Mouse (Mus musculus): ENCODE results near the gene Krtap7-1. TPM values are rescaled to one million over a fixed set of nuclear protein-coding genes. Genes with fewer than 3 reads are reported as not detected.

Gene Krtap7-1
- total RNA-seq (2021): not detected
- long read RNA-seq, experiment 1: 0 reads
- long read RNA-seq, experiment 2: 0 reads

- no peak for DNase-seq (ENCODE audit: low spot score in 2 of 2)
Measured at GRCm38 (mm10) chr16:89508223-89508622, at the start of gene Krtap7-1. TSS of gene Krtap7-1 (minus strand) at chr16:89508323.

GRCm38 (mm10) chr16:89550298-89550697 is 42.2 kb upstream of the Krtap7-1 start:
- DNase-seq (ENCODE audit: low spot score in 2 of 2): no peak

- no peak for DNase-seq (ENCODE audit: low spot score in 2 of 2)
Measured at GRCm38 (mm10) chr16:89538031-89538484, 29.9 kb upstream of the Krtap7-1 start.

- no peak for DNase-seq (ENCODE audit: low spot score in 2 of 2)
Measured at GRCm38 (mm10) chr16:89537349-89537748, 29.2 kb upstream of the Krtap7-1 start.

GRCm38 (mm10) chr16:89530547-89530946 is 22.4 kb upstream of the Krtap7-1 start:
- DNase-seq (ENCODE audit: low spot score in 2 of 2): no peak

GRCm38 (mm10) chr16:89529846-89530245 is 21.7 kb upstream of the Krtap7-1 start:
- no peak for DNase-seq (ENCODE audit: low spot score in 2 of 2)

GRCm38 (mm10) chr16:89528380-89528779 is 20.3 kb upstream of the Krtap7-1 start:
- no peak for DNase-seq (ENCODE audit: low spot score in 2 of 2)

- DNase-seq (ENCODE audit: low spot score in 2 of 2): no peak
Measured at GRCm38 (mm10) chr16:89520996-89521395, 12.9 kb upstream of the Krtap7-1 start.

- no peak for DNase-seq (ENCODE audit: low spot score in 2 of 2)
Measured at GRCm38 (mm10) chr16:89520555-89520954, 12.4 kb upstream of the Krtap7-1 start.

GRCm38 (mm10) chr16:89520091-89520490 is 12.0 kb upstream of the Krtap7-1 start:
- no peak for DNase-seq (ENCODE audit: low spot score in 2 of 2)

- peak; percentile 49 to 52 for DNase-seq (ENCODE audit: low spot score in 2 of 2)
Measured at GRCm38 (mm10) chr16:89517635-89518034, 9.5 kb upstream of the Krtap7-1 start.

- no peak for DNase-seq (ENCODE audit: low spot score in 2 of 2)
Measured at GRCm38 (mm10) chr16:89513431-89513830, 5.3 kb upstream of the Krtap7-1 start.

- no peak for DNase-seq (ENCODE audit: low spot score in 2 of 2)
Measured at GRCm38 (mm10) chr16:89503571-89503970, 4.6 kb downstream of the Krtap7-1 start.

GRCm38 (mm10) chr16:89501870-89502269 is 6.3 kb downstream of the Krtap7-1 start:
- DNase-seq (ENCODE audit: low spot score in 2 of 2): no peak

GRCm38 (mm10) chr16:89497002-89497401 is 11.1 kb downstream of the Krtap7-1 start:
- DNase-seq (ENCODE audit: low spot score in 2 of 2): peak in 1 of 2 experiments; percentile 19

- DNase-seq (ENCODE audit: low spot score in 2 of 2): no peak
Measured at GRCm38 (mm10) chr16:89495394-89496153, 12.5 kb downstream of the Krtap7-1 start.

- DNase-seq (ENCODE audit: low spot score in 2 of 2): no peak
Measured at GRCm38 (mm10) chr16:89487852-89488251, 20.3 kb downstream of the Krtap7-1 start, which contains the start of gene Krtap8-1. TSS of gene Krtap8-1 (minus strand) at chr16:89487952.

GRCm38 (mm10) chr16:89477679-89478314 is 30.3 kb downstream of the Krtap7-1 start:
- DNase-seq (ENCODE audit: low spot score in 2 of 2): no peak

GRCm38 (mm10) chr16:89461189-89461588 is 46.9 kb downstream of the Krtap7-1 start:
- no peak for DNase-seq (ENCODE audit: low spot score in 2 of 2)

Data from left cerebral cortex, adult 18-20 months (tissue).